Mouse (Mus musculus): ENCODE measurements at regions not wholly inside any gene's neighbourhood (a gene's known extent, or its start where the extent isn't known, plus 50 kb on each side); places are given as distances from the start of the nearest gene placed in this dataset.
A peak's percentile ranks its signal among the peaks of the same experiment; 100 is the strongest.
"Not testable (repeated sequence)": the region's sequence is repeated elsewhere in the genome, so short reads cannot be mapped to it uniquely, and the experiment has no call there.

GRCm38 (mm10) chr10:29044781-29045180 is 58.7 kb upstream of the 2310057J18Rik start:
- DNase-seq = not testable (repeated sequence)

- peak; percentile 43 for DNase-seq
Measured at GRCm38 (mm10) chr10:29087823-29088222, 55.8 kb upstream of the Soga3 start.

All from right cerebral cortex, postnatal 4 days (tissue).